Mouse (Mus musculus): ENCODE results near the gene Bicra. TPM values are rescaled to one million over a fixed set of nuclear protein-coding genes. Genes with fewer than 3 reads are reported as not detected.
A peak's percentile ranks its signal among the peaks of the same experiment; 100 is the strongest.

Gene Bicra
- total and polyA plus RNA-seq, 2 experiments from 2014 or later, result 4.1 to 7.0 TPM

DNA sequence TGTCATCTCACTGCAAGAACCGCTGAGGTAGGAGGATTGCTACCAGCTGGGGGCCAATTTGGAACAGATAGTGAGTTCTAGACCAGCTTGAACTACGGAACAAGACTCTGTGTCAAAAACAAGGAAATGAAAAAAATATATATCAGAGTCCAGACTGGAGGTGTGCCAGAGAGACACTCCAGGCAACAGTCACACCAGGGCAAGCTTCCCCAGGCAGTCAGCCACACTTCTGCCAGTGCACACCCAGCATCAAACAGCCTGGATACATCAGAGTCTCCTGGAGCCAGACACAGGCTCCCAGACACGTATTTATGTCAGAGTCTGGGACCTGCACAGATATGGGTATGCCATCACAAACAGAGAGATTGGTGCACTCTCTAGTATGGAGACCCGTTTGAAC is 86.5 kb downstream of the Bicra start:
- no peak overlapping the region for H3K4me2 ChIP-seq (ENCODE audit: low read depth, low read length, poor library complexity, severe bottlenecking)
- H3K36me3 ChIP-seq (ENCODE audit: insufficient read depth, low read length), result no peaks in the 10 kb centered on the region
- H3K27ac ChIP-seq (ENCODE audit: low read depth, low read length), result no peak overlapping the region
- no peak for TF ChIP-seq CTCF (IDR thresholded peaks at IDR 0.05)
- no peak overlapping the region for H3K9ac ChIP-seq (replicated peaks; ENCODE audit: low read length, poor library complexity, severe bottlenecking)
- H3K27me3 ChIP-seq (ENCODE audit: insufficient read depth, low read length), result no peaks in the 10 kb centered on the region
- H3K9me3 ChIP-seq (ENCODE audit: low read length), result no peaks in the 10 kb centered on the region
- H3K4me3 ChIP-seq (ENCODE audit: low read depth, low read length), result no peak overlapping the region
- no peak for ATAC-seq (ENCODE audit: low FRiP score)
- DNase-seq (ENCODE audit: low spot score), result no peak
- WGBS, result 61% methylated on average over 4 of the region's 4 CpGs
- H3K4me1 ChIP-seq (ENCODE audit: insufficient read depth, low read length), result no peaks in the 10 kb centered on the region

- no peak overlapping the region for H3K4me3 ChIP-seq (ENCODE audit: low read depth, low read length)
- no peak for TF ChIP-seq CTCF (IDR thresholded peaks at IDR 0.05)
- ATAC-seq (ENCODE audit: low FRiP score) (no peak), DNase-seq (ENCODE audit: low spot score) (no peak)
- WGBS, result 21% methylated on average over 4 of the region's 4 CpGs
- H3K4me1 ChIP-seq (ENCODE audit: insufficient read depth, low read length), result no peaks in the 10 kb centered on the region
- no peak overlapping the region for H3K4me2 ChIP-seq (ENCODE audit: low read depth, low read length, poor library complexity, severe bottlenecking)
- no peaks in the 10 kb centered on the region for H3K9me3 ChIP-seq (ENCODE audit: low read length)
- H3K9ac ChIP-seq (replicated peaks; ENCODE audit: low read length, poor library complexity, severe bottlenecking), result no peak overlapping the region
- no peak overlapping the region for H3K27ac ChIP-seq (ENCODE audit: low read depth, low read length)
- H3K36me3 ChIP-seq (ENCODE audit: insufficient read depth, low read length), result no peaks in the 10 kb centered on the region
- no peaks in the 10 kb centered on the region for H3K27me3 ChIP-seq (ENCODE audit: insufficient read depth, low read length)
Observed at GRCm38 (mm10) chr7:15960691-15961090, 87.0 kb downstream of the Bicra start.

DNA sequence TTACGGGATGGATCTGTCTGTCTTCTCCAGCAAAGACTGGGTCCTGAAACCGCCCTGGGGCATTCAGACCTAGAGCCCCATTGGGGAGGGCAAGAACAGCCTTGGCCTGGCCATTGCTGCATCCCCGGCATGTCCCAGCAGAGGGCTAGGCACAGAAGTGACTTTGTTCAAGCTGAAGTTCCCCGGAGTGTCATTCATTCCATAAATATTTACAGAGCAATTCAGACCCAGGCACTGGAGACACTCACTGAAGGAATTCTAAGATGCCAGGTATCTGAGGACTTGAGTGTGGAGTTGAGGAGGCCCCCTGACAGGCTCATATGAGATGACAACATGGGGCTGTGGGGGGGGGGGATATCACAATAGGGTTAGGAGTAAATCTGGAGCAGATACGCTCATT is 91.6 kb downstream of the Bicra start:
- Histone ChIP-seq H3K9ac (replicated peaks; ENCODE audit: low read length, poor library complexity, severe bottlenecking) (no peak overlapping the region), H3K4me1 (ENCODE audit: insufficient read depth, low read length) (no peaks in the 10 kb centered on the region), H3K9me3 (ENCODE audit: low read length) (no peaks in the 10 kb centered on the region), H3K27ac (ENCODE audit: low read depth, low read length) (no peak overlapping the region), H3K4me3 (ENCODE audit: low read depth, low read length) (no peak overlapping the region), H3K27me3 (ENCODE audit: insufficient read depth, low read length) (no peaks in the 10 kb centered on the region), H3K36me3 (ENCODE audit: insufficient read depth, low read length) (no peaks in the 10 kb centered on the region), H3K4me2 (ENCODE audit: low read depth, low read length, poor library complexity, severe bottlenecking) (no peak overlapping the region)
- 81% methylated on average over 5 of the region's 5 CpGs for WGBS
- TF ChIP-seq CTCF (IDR thresholded peaks at IDR 0.05), result no peak
- ATAC-seq (ENCODE audit: low FRiP score) (no peak), DNase-seq (ENCODE audit: low spot score) (no peak)

DNA sequence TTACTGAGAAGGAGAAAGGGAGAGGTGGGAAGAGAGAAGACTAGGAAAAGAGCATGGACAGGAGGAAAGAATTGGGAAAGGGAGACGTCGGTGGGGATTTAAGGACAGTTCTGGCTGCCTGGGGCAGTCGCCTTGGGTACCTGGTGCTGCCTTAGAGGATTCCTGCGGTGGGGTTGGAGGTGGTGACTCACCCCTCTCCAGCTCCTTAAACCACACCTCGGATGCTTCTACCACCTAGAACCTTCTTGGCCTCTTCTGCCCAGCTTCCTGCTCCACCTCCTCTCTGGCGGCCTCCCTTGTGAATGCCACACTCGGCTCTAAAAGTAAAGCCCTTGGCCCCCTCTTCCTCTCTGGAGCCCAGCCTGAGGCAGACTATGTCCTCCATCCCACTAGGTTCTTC is 92.2 kb downstream of the Bicra start:
- Histone ChIP-seq H3K9me3 (ENCODE audit: low read length) (no peaks in the 10 kb centered on the region), H3K4me1 (ENCODE audit: insufficient read depth, low read length) (no peaks in the 10 kb centered on the region), H3K9ac (replicated peaks; ENCODE audit: low read length, poor library complexity, severe bottlenecking) (no peak overlapping the region), H3K4me2 (ENCODE audit: low read depth, low read length, poor library complexity, severe bottlenecking) (0 out of 2 replicates have a peak overlapping the region, but pooled peaks have one; percentile 10), H3K27me3 (ENCODE audit: insufficient read depth, low read length) (no peaks in the 10 kb centered on the region), H3K4me3 (ENCODE audit: low read depth, low read length) (no peak overlapping the region), H3K27ac (ENCODE audit: low read depth, low read length) (no peak overlapping the region), H3K36me3 (ENCODE audit: insufficient read depth, low read length) (no peaks in the 10 kb centered on the region)
- WGBS, result 35% methylated on average over 7 of the region's 7 CpGs
- DNase-seq (ENCODE audit: low spot score), result no peak
- no peak for TF ChIP-seq CTCF (IDR thresholded peaks at IDR 0.05)
- ATAC-seq (ENCODE audit: low FRiP score), result no peak

DNA sequence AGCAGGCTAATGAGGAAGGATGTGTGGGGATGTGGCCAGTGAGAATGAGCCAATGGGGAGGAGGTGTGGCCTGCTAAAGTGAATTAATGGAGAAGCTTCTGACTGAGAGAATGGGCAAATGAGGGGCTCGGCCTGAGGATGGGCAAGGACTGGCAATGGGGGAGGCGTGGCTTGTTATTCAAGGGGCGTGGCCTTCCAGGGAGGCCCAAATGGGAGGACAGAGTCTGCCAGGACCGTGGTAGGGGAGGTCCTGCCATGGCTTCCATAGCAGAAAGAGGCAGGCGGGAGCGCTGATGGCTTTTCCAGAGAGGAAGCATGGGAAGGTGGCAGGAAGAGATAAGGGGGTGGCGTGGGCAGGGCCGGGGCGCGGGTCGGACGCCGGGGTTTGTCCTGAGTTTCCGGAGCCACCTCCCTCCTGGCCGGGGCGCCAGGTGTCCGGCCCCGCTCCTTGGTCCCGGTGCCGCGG is 92.7 kb downstream of the Bicra start:
- Histone ChIP-seq H3K4me3 (ENCODE audit: low read depth, low read length) (no peak overlapping the region), H3K4me1 (ENCODE audit: insufficient read depth, low read length) (no peaks in the 10 kb centered on the region), H3K27me3 (ENCODE audit: insufficient read depth, low read length) (no peaks in the 10 kb centered on the region), H3K27ac (ENCODE audit: low read depth, low read length) (no peak overlapping the region), H3K4me2 (ENCODE audit: low read depth, low read length, poor library complexity, severe bottlenecking) (0 out of 2 replicates have a peak overlapping the region, but pooled peaks have one; percentile 10), H3K9me3 (ENCODE audit: low read length) (no peaks in the 10 kb centered on the region), H3K36me3 (ENCODE audit: insufficient read depth, low read length) (no peaks in the 10 kb centered on the region), H3K9ac (replicated peaks; ENCODE audit: low read length, poor library complexity, severe bottlenecking) (no peak overlapping the region)
- no peak for TF ChIP-seq CTCF (IDR thresholded peaks at IDR 0.05)
- ATAC-seq (ENCODE audit: low FRiP score) (no peak), DNase-seq (ENCODE audit: low spot score) (peak; percentile 17)
- 6% methylated on average over 19 of the region's 21 CpGs for WGBS

DNA sequence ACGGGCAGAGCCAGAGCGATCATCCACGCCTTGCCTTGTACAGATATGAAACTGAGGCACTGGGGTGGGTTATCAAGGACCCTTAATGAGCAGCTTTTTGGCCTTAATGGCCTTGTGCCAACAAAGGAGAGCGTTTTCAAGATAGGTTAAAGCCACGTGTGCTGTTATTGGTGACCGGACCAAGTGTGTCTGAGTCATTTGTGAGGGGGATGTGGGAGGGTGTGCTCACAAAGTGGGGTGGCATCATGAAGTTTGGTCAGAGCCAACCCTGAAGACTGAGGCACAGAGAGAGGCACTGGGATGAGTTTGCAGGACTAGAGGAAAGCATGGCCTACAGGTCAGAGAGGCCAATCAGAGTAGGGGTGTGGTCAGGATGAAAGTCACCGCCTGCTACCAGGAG is 93.3 kb downstream of the Bicra start:
- H3K9ac ChIP-seq (replicated peaks; ENCODE audit: low read length, poor library complexity, severe bottlenecking), result no peak overlapping the region
- no peak for TF ChIP-seq CTCF (IDR thresholded peaks at IDR 0.05)
- H3K9me3 ChIP-seq (ENCODE audit: low read length), result no peaks in the 10 kb centered on the region
- no peak overlapping the region for H3K27ac ChIP-seq (ENCODE audit: low read depth, low read length)
- no peak overlapping the region for H3K4me3 ChIP-seq (ENCODE audit: low read depth, low read length)
- DNase-seq (ENCODE audit: low spot score) (no peak), ATAC-seq (ENCODE audit: low FRiP score) (no peak)
- H3K4me1 ChIP-seq (ENCODE audit: insufficient read depth, low read length), result no peaks in the 10 kb centered on the region
- H3K4me2 ChIP-seq (ENCODE audit: low read depth, low read length, poor library complexity, severe bottlenecking), result no peak overlapping the region
- H3K27me3 ChIP-seq (ENCODE audit: insufficient read depth, low read length), result no peaks in the 10 kb centered on the region
- no peaks in the 10 kb centered on the region for H3K36me3 ChIP-seq (ENCODE audit: insufficient read depth, low read length)
- WGBS, result 93% methylated on average over 7 of the region's 7 CpGs

Measured in midbrain, postnatal 0 days (tissue).